In the genomic region with DNA sequence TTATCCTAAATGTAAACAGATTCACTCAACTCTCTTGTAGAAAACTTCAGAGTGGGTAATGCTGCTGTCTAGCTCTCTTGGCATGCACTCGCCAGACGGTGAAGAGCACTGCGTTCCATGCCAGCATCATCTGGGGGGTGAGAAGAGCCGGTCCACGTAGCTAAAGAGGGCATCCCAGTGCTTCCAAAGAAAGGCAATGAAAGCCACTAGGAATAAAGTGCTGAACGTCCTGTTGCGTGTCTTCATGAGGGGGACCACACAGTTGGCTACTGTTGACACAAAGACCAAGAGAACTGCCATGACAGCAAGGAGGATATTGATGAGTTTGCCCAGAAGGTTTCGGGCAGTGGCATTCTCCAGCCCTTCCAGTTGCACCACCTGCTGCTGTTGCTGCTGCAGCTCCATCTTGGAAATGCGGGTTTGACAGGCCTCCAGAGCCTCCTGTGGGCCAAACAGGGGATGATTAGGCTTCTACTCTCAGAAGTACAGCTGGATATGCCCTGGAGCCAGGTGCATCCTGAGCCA, we compare ENCODE assay signal across 17 mouse cellular contexts. TPM values are rescaled to one million over a fixed set of nuclear protein-coding genes. Genes with fewer than 3 reads are reported as not detected.
A peak's percentile ranks its signal among the peaks of the same experiment; 100 is the strongest.
DNase-seq lines count a peak whose midpoint lies in the region; ATAC-seq and TF ChIP-seq lines count a peak whose summit lies in the region.
"Had no signal": no experiment of that assay in that cellular context is flagged by ENCODE, and none has a peak within 500 bp of the region (broad histone marks: within the 10 kb centered on the region; RNA-seq: fewer than 3 reads in every experiment).

No protein-coding gene starts in this region.

- no peak for DNase-seq in heart, adult 8-10 months (ENCODE audit: low spot score)
- DNase-seq in neural tube, embryonic 10.5 days (ENCODE audit: extremely low spot score, low spot score): no peak
- DNase-seq in hindbrain, postnatal 0 days (ENCODE audit: low spot score): peak; percentile 15
- DNase-seq in stomach, postnatal 0 days (ENCODE audit: low spot score): no peak
- DNase-seq in thymus, postnatal 25 days: no peak
- no peak for DNase-seq in left cerebral cortex, adult 8-10 months (ENCODE audit: low spot score in 2 of 2)
- DNase-seq: adrenal gland, adult 8-10 months; gastrocnemius, postnatal 25 days; heart, postnatal 14 days; lung, postnatal 10 days; right cerebral cortex, adult 18-20 months had no signal

- 85% methylated on average over 9 of the region's 9 CpGs for WGBS in heart, embryonic 14.5 days
- WGBS in neural tube, embryonic 12.5 days: 85% methylated on average over 9 of the region's 9 CpGs
- WGBS in hindbrain, postnatal 0 days: 78% methylated on average over 9 of the region's 9 CpGs
- 84% methylated on average over 9 of the region's 9 CpGs for WGBS in stomach, postnatal 0 days

- H3K4me1 ChIP-seq in heart, embryonic 14.5 days (ENCODE audit: control insufficient read depth in 2 of 2, insufficient read depth in 2 of 2, low read length in 2 of 2): no peaks in the 10 kb centered on the region
- H3K4me1 ChIP-seq in neural tube, embryonic 12.5 days: no peaks in the 10 kb centered on the region
- no peaks in the 10 kb centered on the region for H3K4me1 ChIP-seq in hindbrain, postnatal 0 days (ENCODE audit: insufficient read depth, low read length)
- no peaks in the 10 kb centered on the region for H3K4me1 ChIP-seq in stomach, postnatal 0 days (replicated peaks; ENCODE audit: control insufficient read depth, insufficient read depth)
- H3K4me1 ChIP-seq: forebrain, embryonic 12.5 days; kidney, embryonic 15.5 days; limb, embryonic 13.5 days had no signal

- peaks cover 48% of the 10 kb centered on the region for H3K36me3 ChIP-seq in heart, embryonic 14.5 days (ENCODE audit: control insufficient read depth, insufficient read depth, low read length)
- peaks cover 32% of the 10 kb centered on the region for H3K36me3 ChIP-seq in neural tube, embryonic 12.5 days
- peaks cover 35% of the 10 kb centered on the region for H3K36me3 ChIP-seq in hindbrain, postnatal 0 days (ENCODE audit: insufficient read depth, low read length)
- peaks cover 6% of the 10 kb centered on the region; the same call in 1 of the 2 replicates for H3K36me3 ChIP-seq in stomach, postnatal 0 days (ENCODE audit: control insufficient read depth, insufficient read depth, low read length)

- no peak overlapping the region for H3K4me3 ChIP-seq in heart, embryonic 14.5 days (ENCODE audit: control insufficient read depth in 1 of 2, insufficient read depth in 1 of 2, low read depth in 1 of 2, low read length in 2 of 2)
- H3K4me3 ChIP-seq in neural tube, embryonic 12.5 days: 0 out of 2 replicates have a peak overlapping the region, but pooled peaks have one; percentile 0
- H3K4me3 ChIP-seq in hindbrain, postnatal 0 days (ENCODE audit: low read length): no peak overlapping the region
- 0 out of 2 replicates have a peak overlapping the region, but pooled peaks have one; percentile 0 for H3K4me3 ChIP-seq in stomach, postnatal 0 days (ENCODE audit: low read depth, low read length)
- H3K4me3 ChIP-seq: forebrain, embryonic 12.5 days; kidney, embryonic 15.5 days; limb, embryonic 13.5 days had no signal

- no peak for TF ChIP-seq CTCF in hindbrain, postnatal 0 days (IDR thresholded peaks at IDR 0.05; ENCODE audit: low read depth)
- no peak for TF ChIP-seq CTCF in stomach, postnatal 0 days (IDR thresholded peaks at IDR 0.05; ENCODE audit: low read depth)

- TF ChIP-seq EP300 in stomach, postnatal 0 days (optimal IDR thresholded peaks at IDR 0.05): no peak

- H3K9me3 ChIP-seq in heart, embryonic 14.5 days (ENCODE audit: control insufficient read depth, low read length): peaks cover 10% of the 10 kb centered on the region
- H3K9me3 ChIP-seq in neural tube, embryonic 12.5 days: peaks cover 9% of the 10 kb centered on the region
- peaks cover 9% of the 10 kb centered on the region for H3K9me3 ChIP-seq in hindbrain, postnatal 0 days (ENCODE audit: low read length)
- H3K9me3 ChIP-seq in stomach, postnatal 0 days (ENCODE audit: control insufficient read depth, low read length): peaks cover 10% of the 10 kb centered on the region

- H3K27me3 ChIP-seq in heart, embryonic 14.5 days (ENCODE audit: control insufficient read depth, insufficient read depth, low read length): no peaks in the 10 kb centered on the region
- no peaks in the 10 kb centered on the region for H3K27me3 ChIP-seq in neural tube, embryonic 12.5 days (replicated peaks)
- no peaks in the 10 kb centered on the region for H3K27me3 ChIP-seq in hindbrain, postnatal 0 days (ENCODE audit: insufficient read depth, low read length)
- H3K27me3 ChIP-seq in stomach, postnatal 0 days (ENCODE audit: control insufficient read depth, insufficient read depth, low read length): no peaks in the 10 kb centered on the region
- H3K27me3 ChIP-seq: forebrain, embryonic 12.5 days; kidney, embryonic 15.5 days; limb, embryonic 13.5 days; Patski had no signal

- no peak overlapping the region for H3K4me2 ChIP-seq in heart, embryonic 14.5 days (ENCODE audit: low read length)
- no peak overlapping the region for H3K4me2 ChIP-seq in neural tube, embryonic 12.5 days (replicated peaks)
- no peak overlapping the region for H3K4me2 ChIP-seq in hindbrain, postnatal 0 days (ENCODE audit: low read depth, low read length)
- H3K4me2 ChIP-seq in stomach, postnatal 0 days (replicated peaks; ENCODE audit: low read depth): no peak overlapping the region
- H3K4me2 ChIP-seq: forebrain, embryonic 12.5 days; kidney, embryonic 15.5 days; limb, embryonic 13.5 days had no signal

- no peak overlapping the region for H3K9ac ChIP-seq in heart, embryonic 14.5 days (ENCODE audit: low read length)
- no peak overlapping the region for H3K9ac ChIP-seq in neural tube, embryonic 12.5 days
- H3K9ac ChIP-seq in hindbrain, postnatal 0 days (replicated peaks; ENCODE audit: low read length): no peak overlapping the region
- H3K9ac ChIP-seq in stomach, postnatal 0 days (ENCODE audit: low read length): no peak overlapping the region
- H3K9ac ChIP-seq: forebrain, embryonic 12.5 days; kidney, embryonic 15.5 days; limb, embryonic 13.5 days had no signal

- H3K27ac ChIP-seq in heart, embryonic 14.5 days (replicated peaks in 1 of 2; ENCODE audit: control insufficient read depth in 1 of 2, insufficient read depth in 1 of 2, low read depth in 2 of 2, low read length in 2 of 2): no peak overlapping the region
- no peak overlapping the region for H3K27ac ChIP-seq in neural tube, embryonic 12.5 days
- no peak overlapping the region for H3K27ac ChIP-seq in hindbrain, postnatal 0 days
- no peak overlapping the region for H3K27ac ChIP-seq in stomach, postnatal 0 days (replicated peaks)
- H3K27ac ChIP-seq: forebrain, embryonic 12.5 days; kidney, embryonic 15.5 days; limb, embryonic 13.5 days had no signal

- peak; percentile 47; the same call in 1 of the 2 replicates for ATAC-seq in heart, embryonic 14.5 days (ENCODE audit: insufficient number of reproducible peaks, insufficient read depth, low FRiP score, low read depth)
- ATAC-seq in neural tube, embryonic 12.5 days (ENCODE audit: low FRiP score, low read depth): no peak
- no peak for ATAC-seq in hindbrain, postnatal 0 days
- ATAC-seq in stomach, postnatal 0 days (ENCODE audit: low FRiP score, low TSS enrichment): 0 out of 2 replicates have a peak, but pooled peaks have one; percentile 56
- ATAC-seq: Patski had no signal

RNA-seq across cellular contexts. Expression of a gene that starts 27.2 kb away (rescaled TPM):
- polyA plus RNA-seq in heart, embryonic 14.5 days (2014; fragmentation: Nextera tagmentation; extraction: Ambion mirVana): 58.8 and 68.9 TPM in 2 replicates
- 10 to 100 TPM; 43.8 to 75.7 (median 63.5) TPM for total RNA-seq in heart, adult 8-10 months (2022)
- 20.0 and 28.0 TPM in 2 replicates for polyA plus RNA-seq in neural tube, embryonic 12.5 days (2016; fragmentation: Nextera tagmentation; extraction: Ambion mirVana)
- 31.2 and 36.1 TPM in 2 replicates for total RNA-seq in hindbrain, postnatal 0 days (2014; rRNA removed)
- 6.1 and 8.2 TPM in 2 replicates for polyA plus RNA-seq in hindbrain, postnatal 0 days (2015; fragmentation: Nextera tagmentation; extraction: Ambion mirVana)
- polyA plus RNA-seq in stomach, postnatal 0 days (2015; fragmentation: Nextera tagmentation; extraction: Ambion mirVana): 9.7 and 10.4 TPM in 2 replicates
- total RNA-seq in left cerebral cortex, adult 8-10 months (2022): 100 to 1,000 TPM in 1 of 4 experiments, 10 to 100 TPM in 3; 91.7 to 106 (median 98.0) TPM

Comparison
In these comparisons a context has a peak if more than half of its experiments do, and no peak if none do; other contexts are left out.
1. ATAC-seq: peak in heart, embryonic 14.5 days (single experiment) and stomach, postnatal 0 days (single experiment); none in neural tube, embryonic 12.5 days (single experiment) and hindbrain, postnatal 0 days (single experiment).
2. H3K4me3 ChIP-seq: peak in neural tube, embryonic 12.5 days (single experiment) and stomach, postnatal 0 days (single experiment); none in heart, embryonic 14.5 days (0 of 2) and hindbrain, postnatal 0 days (single experiment).